Mouse (Mus musculus): Measurements from ENCODE around the gene Rab31. TPM values are rescaled to one million over a fixed set of nuclear protein-coding genes. Genes with fewer than 3 reads are reported as not detected.
A peak's percentile ranks its signal among the peaks of the same experiment; 100 is the strongest.

Gene Rab31
- polyA plus RNA-seq, 1 experiment: 18.0 TPM

- H3K4me1 ChIP-seq (ENCODE audit: control insufficient read depth, insufficient read depth, low read length): no peaks in the 10 kb centered on the region; the same call in 1 of the 2 replicates
- 80% methylated on average over 1 of the region's 1 CpGs for WGBS
- no peak overlapping the region for H3K4me3 ChIP-seq (replicated peaks; ENCODE audit: control insufficient read depth, low read depth, low read length)
- no peak for TF ChIP-seq POLR2A (IDR thresholded peaks at IDR 0.05; ENCODE audit: borderline replicate concordance, control insufficient read depth, low read depth, low read length)
- TF ChIP-seq CTCF (IDR thresholded peaks at IDR 0.05; ENCODE audit: control insufficient read depth, insufficient read depth, low read length): no peak
- no peak overlapping the region for H3K27ac ChIP-seq (ENCODE audit: control insufficient read depth, insufficient read depth, low read depth, low read length, poor library complexity)
These were observed 3.7 kb upstream of the Rab31 start for GRCm38 (mm10) chr17:65776228-65776627.

GRCm38 (mm10) chr17:65774439-65774838, 1.9 kb upstream of the Rab31 start:
- peaks cover 5% of the 10 kb centered on the region; the same call in 1 of the 2 replicates for H3K4me1 ChIP-seq (ENCODE audit: control insufficient read depth, insufficient read depth, low read length)
- no peak for TF ChIP-seq POLR2A (IDR thresholded peaks at IDR 0.05; ENCODE audit: borderline replicate concordance, control insufficient read depth, low read depth, low read length)
- WGBS: 46% methylated on average over 7 of the region's 7 CpGs
- no peak overlapping the region for H3K27ac ChIP-seq (ENCODE audit: control insufficient read depth, insufficient read depth, low read depth, low read length, poor library complexity)
- H3K4me3 ChIP-seq (replicated peaks; ENCODE audit: control insufficient read depth, low read depth, low read length): no peak overlapping the region

GRCm38 (mm10) chr17:65773617-65774016, 1.1 kb upstream of the Rab31 start:
- Histone ChIP-seq H3K4me1 (ENCODE audit: control insufficient read depth, insufficient read depth, low read length) (peaks cover 5% of the 10 kb centered on the region; the same call in 1 of the 2 replicates), H3K27ac (ENCODE audit: control insufficient read depth, insufficient read depth, low read depth, low read length, poor library complexity) (no peak overlapping the region), H3K4me3 (replicated peaks; ENCODE audit: control insufficient read depth, low read depth, low read length) (no peak overlapping the region)
- 75% methylated on average over 4 of the region's 4 CpGs for WGBS
- TF ChIP-seq CTCF (IDR thresholded peaks at IDR 0.05; ENCODE audit: control insufficient read depth, insufficient read depth, low read length): 0 out of 2 replicates have a peak, but pooled peaks have one; percentile 1
- TF ChIP-seq POLR2A (IDR thresholded peaks at IDR 0.05; ENCODE audit: borderline replicate concordance, control insufficient read depth, low read depth, low read length): no peak

GRCm38 (mm10) chr17:65770982-65771915, 1.3 kb downstream of the Rab31 start:
- WGBS: 6% methylated on average over 17 of the region's 17 CpGs
- peak overlapping the region; percentile 64 for H3K4me3 ChIP-seq (replicated peaks; ENCODE audit: control insufficient read depth, low read depth, low read length)
- H3K4me1 ChIP-seq (ENCODE audit: control insufficient read depth, insufficient read depth, low read length): peaks cover 6% of the 10 kb centered on the region; the same call in 1 of the 2 replicates
- no peak for TF ChIP-seq POLR2A (IDR thresholded peaks at IDR 0.05; ENCODE audit: borderline replicate concordance, control insufficient read depth, low read depth, low read length)
- no peak for TF ChIP-seq CTCF (IDR thresholded peaks at IDR 0.05; ENCODE audit: control insufficient read depth, insufficient read depth, low read length)
- H3K27ac ChIP-seq (ENCODE audit: control insufficient read depth, insufficient read depth, low read depth, low read length, poor library complexity): peak overlapping the region; percentile 52

GRCm38 (mm10) chr17:65768486-65768885, 4.1 kb downstream of the Rab31 start:
- TF ChIP-seq CTCF (IDR thresholded peaks at IDR 0.05; ENCODE audit: control insufficient read depth, insufficient read depth, low read length) (no peak), POLR2A (IDR thresholded peaks at IDR 0.05; ENCODE audit: borderline replicate concordance, control insufficient read depth, low read depth, low read length) (no peak)
- WGBS: 42% methylated on average over 5 of the region's 5 CpGs
- no peak overlapping the region for H3K27ac ChIP-seq (ENCODE audit: control insufficient read depth, insufficient read depth, low read depth, low read length, poor library complexity)
- no peak overlapping the region for H3K4me3 ChIP-seq (replicated peaks; ENCODE audit: control insufficient read depth, low read depth, low read length)
- H3K4me1 ChIP-seq (ENCODE audit: control insufficient read depth, insufficient read depth, low read length): peaks cover 6% of the 10 kb centered on the region; the same call in 1 of the 2 replicates

- WGBS: 88% methylated on average over 14 of the region's 14 CpGs
These were observed 9.3 kb downstream of the Rab31 start for GRCm38 (mm10) chr17:65763221-65763620.

GRCm38 (mm10) chr17:65757150-65757549, 15.4 kb downstream of the Rab31 start:
- H3K4me3 ChIP-seq (replicated peaks; ENCODE audit: control insufficient read depth, low read depth, low read length): no peak overlapping the region
- TF ChIP-seq CTCF (IDR thresholded peaks at IDR 0.05; ENCODE audit: control insufficient read depth, insufficient read depth, low read length) (no peak), POLR2A (IDR thresholded peaks at IDR 0.05; ENCODE audit: borderline replicate concordance, control insufficient read depth, low read depth, low read length) (no peak)
- no peak overlapping the region for H3K27ac ChIP-seq (ENCODE audit: control insufficient read depth, insufficient read depth, low read depth, low read length, poor library complexity)
- WGBS: 88% methylated on average over 6 of the region's 6 CpGs
- H3K4me1 ChIP-seq (ENCODE audit: control insufficient read depth, insufficient read depth, low read length): no peaks in the 10 kb centered on the region

More at GRCm38 (mm10) chr17:65763221-65763620, 9.3 kb downstream of the Rab31 start:
- TF ChIP-seq POLR2A (IDR thresholded peaks at IDR 0.05; ENCODE audit: borderline replicate concordance, control insufficient read depth, low read depth, low read length) (no peak), CTCF (IDR thresholded peaks at IDR 0.05; ENCODE audit: control insufficient read depth, insufficient read depth, low read length) (no peak)
- Histone ChIP-seq H3K4me3 (replicated peaks; ENCODE audit: control insufficient read depth, low read depth, low read length) (no peak overlapping the region), H3K27ac (ENCODE audit: control insufficient read depth, insufficient read depth, low read depth, low read length, poor library complexity) (no peak overlapping the region), H3K4me1 (ENCODE audit: control insufficient read depth, insufficient read depth, low read length) (peaks cover under 1% of the 10 kb centered on the region; the same call in 1 of the 2 replicates)

GRCm38 (mm10) chr17:65755857-65756256, 16.7 kb downstream of the Rab31 start:
- H3K27ac ChIP-seq (ENCODE audit: control insufficient read depth, insufficient read depth, low read depth, low read length, poor library complexity): no peak overlapping the region
- TF ChIP-seq CTCF (IDR thresholded peaks at IDR 0.05; ENCODE audit: control insufficient read depth, insufficient read depth, low read length) (no peak), POLR2A (IDR thresholded peaks at IDR 0.05; ENCODE audit: borderline replicate concordance, control insufficient read depth, low read depth, low read length) (no peak)
- 70% methylated on average over 3 of the region's 3 CpGs for WGBS

More at GRCm38 (mm10) chr17:65755857-65756256, 16.7 kb downstream of the Rab31 start:
- Histone ChIP-seq H3K4me3 (replicated peaks; ENCODE audit: control insufficient read depth, low read depth, low read length) (no peak overlapping the region), H3K4me1 (ENCODE audit: control insufficient read depth, insufficient read depth, low read length) (no peaks in the 10 kb centered on the region)

Measured in bone marrow, adult 2 months (tissue).